Mouse (Mus musculus) heart, postnatal 36 days (tissue): ENCODE results near the gene Prr13. TPM values are rescaled to one million over a fixed set of nuclear protein-coding genes. Genes with fewer than 3 reads are reported as not detected.

Source experiments
- DNase-seq, 2 experiments: peaks; one replicate each; pipeline ENCODE4 v3.0.0; 2021 to 2022
- intact Hi-C: fragments of 180-260 bp; cut with DNase I; formaldehyde crosslinking; loops from one replicate; pipeline ENCODE4 v1.15.1; 2025
- total RNA-seq, 2 experiments: library from RNA; stranded (reverse); gene quantifications; 2 replicates each; pipeline ENCODE4 v1.2.3; 2021

The Prr13 gene
- 10 to 100 TPM; 19.4 to 26.1 TPM for total RNA-seq

DNA sequence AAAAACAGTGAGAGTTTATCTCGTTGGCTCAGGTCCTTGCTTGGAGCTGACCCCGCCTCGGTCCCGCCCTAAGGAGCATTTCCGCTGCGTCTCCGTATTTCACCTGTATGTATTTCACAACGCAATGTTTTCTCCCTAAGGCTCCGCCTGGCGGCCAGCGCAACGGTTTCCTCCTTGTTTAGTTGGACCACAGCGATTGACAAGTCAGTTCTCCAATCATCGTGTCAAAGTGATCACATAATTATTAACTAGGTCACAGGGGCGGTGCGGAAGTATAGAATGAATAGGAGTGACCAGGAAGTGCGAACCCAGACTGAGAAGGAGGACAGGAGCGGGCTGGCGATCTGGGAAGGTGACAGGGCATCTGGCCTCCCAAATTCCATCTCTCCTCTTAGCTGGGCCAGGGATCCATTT, at the start of gene Prr13:
Gene Prr13, plus strand, starts transcription at position 125 of the 414 bp plus-strand sequence.
- peak; percentile 84 to 86 for DNase-seq
- intact Hi-C loops, result no loop called here

GRCm38 (mm10) chr15:102409286-102409685, 49.5 kb upstream of the Prr13 start:
- intact Hi-C loops, result no loop called here
- no peak for DNase-seq

- intact Hi-C loops, result loop anchor here (2.0 kb wide), 1 partner anchor 18 kb away; no protein-coding TSS in a partner anchor
- no peak for DNase-seq
Observed at GRCm38 (mm10) chr15:102411077-102411476, 47.8 kb upstream of the Prr13 start.

DNA sequence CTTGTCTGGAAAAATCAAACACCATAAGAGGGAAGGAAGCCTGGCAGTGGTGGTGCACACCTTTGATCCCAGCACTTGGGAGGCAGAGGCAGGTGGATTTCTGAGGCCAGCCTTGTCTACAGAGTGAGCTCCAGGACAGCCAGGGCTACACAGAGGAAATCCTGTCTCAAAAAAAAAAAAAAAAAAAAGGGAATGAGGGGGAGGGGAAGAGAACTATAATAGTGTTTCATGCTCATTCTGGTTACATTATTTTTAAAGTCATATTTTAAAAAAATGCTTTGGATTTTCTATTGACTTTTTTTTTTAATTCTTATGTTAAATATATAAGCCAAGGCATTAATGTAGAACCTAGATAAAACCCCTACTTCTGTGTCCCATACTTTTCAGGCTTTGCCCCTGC, 45.1 kb upstream of the Prr13 start:
- intact Hi-C loops, result no loop called here
- DNase-seq, result no peak

- intact Hi-C loops, result no loop called here
- no peak for DNase-seq
Observed at GRCm38 (mm10) chr15:102417524-102417923, 41.3 kb upstream of the Prr13 start.

DNA sequence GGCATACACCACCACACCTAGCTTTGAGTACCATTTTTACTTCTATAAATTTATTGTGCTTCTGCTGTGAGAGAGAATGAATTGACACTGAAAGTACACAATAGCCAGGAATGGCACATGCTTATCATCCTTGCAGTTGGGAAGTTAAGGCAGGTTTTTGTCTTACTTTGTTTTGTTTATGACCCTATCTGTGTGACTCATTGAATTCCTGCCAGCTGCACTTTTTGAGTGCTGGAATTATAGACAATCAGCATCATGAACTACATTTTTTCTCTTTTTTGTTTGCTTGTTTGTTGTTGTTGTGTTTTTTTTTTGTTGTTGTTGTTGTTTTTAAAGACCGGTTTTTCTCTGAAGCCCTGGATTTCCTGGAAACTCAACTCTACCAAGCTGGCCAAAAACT, 37.8 kb upstream of the Prr13 start:
- DNase-seq, result no peak
- intact Hi-C loops, result loop anchor here (1.0 to 5.0 kb wide), 2 partner anchors 40 to 79 kb away; no protein-coding TSS in a partner anchor

- intact Hi-C loops, result loop anchor here (1.0 to 5.0 kb wide), 2 partner anchors 40 to 79 kb away; no protein-coding TSS in a partner anchor
- DNase-seq, result peak in 1 of 2 experiments; percentile 20
Observed at GRCm38 (mm10) chr15:102421437-102421836, 37.4 kb upstream of the Prr13 start.

- intact Hi-C loops, result loop anchor here (5.0 kb wide), 1 partner anchor 81 kb away; no protein-coding TSS in a partner anchor
- DNase-seq, result no peak
Observed at GRCm38 (mm10) chr15:102423602-102424240, 35.1 kb upstream of the Prr13 start.

GRCm38 (mm10) chr15:102424657-102425056, 34.2 kb upstream of the Prr13 start:
- DNase-seq, result no peak
- intact Hi-C loops, result loop anchor here (5.0 kb wide), 2 partner anchors 82 to 132 kb away; no protein-coding TSS in a partner anchor

- no peak for DNase-seq
- intact Hi-C loops, result loop anchor here (5.0 kb wide), 1 partner anchor 135 kb away; no protein-coding TSS in a partner anchor
Observed at GRCm38 (mm10) chr15:102426963-102427362, 31.9 kb upstream of the Prr13 start.

DNA sequence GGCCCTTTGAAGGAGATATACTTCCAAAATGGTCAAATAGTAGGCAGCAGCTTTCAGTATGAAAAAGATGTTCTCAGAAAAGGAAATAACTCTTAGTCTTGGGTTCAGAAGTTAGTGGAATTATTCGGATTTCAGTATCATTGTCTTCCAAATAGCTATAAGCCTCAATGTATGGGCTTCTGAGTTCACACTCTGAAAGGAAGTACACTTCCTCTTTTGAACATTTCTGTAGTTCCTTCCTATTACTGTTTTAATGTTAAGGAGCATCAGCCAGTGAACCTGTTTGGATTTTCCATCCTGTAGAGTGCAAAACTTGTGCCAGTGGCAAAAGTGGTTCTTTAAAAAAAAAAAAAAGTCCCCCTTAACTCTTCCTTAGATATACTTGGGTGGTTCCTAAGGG, 26.8 kb upstream of the Prr13 start:
- DNase-seq, result no peak
- intact Hi-C loops, result no loop called here

- no peak for DNase-seq
- intact Hi-C loops, result no loop called here
Observed at GRCm38 (mm10) chr15:102433173-102433572, 25.7 kb upstream of the Prr13 start.

GRCm38 (mm10) chr15:102442490-102442889, 16.3 kb upstream of the Prr13 start:
- DNase-seq, result peak; percentile 87 to 94
- intact Hi-C loops, result loop anchor here (1.0 kb wide), 1 partner anchor 61 kb away; no protein-coding TSS in a partner anchor

- no peak for DNase-seq
- intact Hi-C loops, result no loop called here
Observed at GRCm38 (mm10) chr15:102445146-102445545, 13.7 kb upstream of the Prr13 start, which contains the start of gene Amhr2. Gene Amhr2 (plus strand): TSS chr15:102445367.

- intact Hi-C loops, result no loop called here
- no peak for DNase-seq
Observed at GRCm38 (mm10) chr15:102446448-102446847, 12.4 kb upstream of the Prr13 start.

GRCm38 (mm10) chr15:102449366-102449765, 9.5 kb upstream of the Prr13 start:
- intact Hi-C loops, result no loop called here
- DNase-seq, result no peak

- intact Hi-C loops, result no loop called here
- no peak for DNase-seq
Observed at GRCm38 (mm10) chr15:102450928-102451327, 7.9 kb upstream of the Prr13 start.

- intact Hi-C loops, result no loop called here
- DNase-seq, result no peak
Observed at GRCm38 (mm10) chr15:102451666-102452430, 7.0 kb upstream of the Prr13 start.

GRCm38 (mm10) chr15:102455993-102456392, 2.8 kb upstream of the Prr13 start:
- intact Hi-C loops, result no loop called here
- DNase-seq, result no peak

GRCm38 (mm10) chr15:102458050-102458736, 635 bp upstream of the Prr13 start:
- DNase-seq, result peak; percentile 39 to 41
- intact Hi-C loops, result no loop called here

DNA sequence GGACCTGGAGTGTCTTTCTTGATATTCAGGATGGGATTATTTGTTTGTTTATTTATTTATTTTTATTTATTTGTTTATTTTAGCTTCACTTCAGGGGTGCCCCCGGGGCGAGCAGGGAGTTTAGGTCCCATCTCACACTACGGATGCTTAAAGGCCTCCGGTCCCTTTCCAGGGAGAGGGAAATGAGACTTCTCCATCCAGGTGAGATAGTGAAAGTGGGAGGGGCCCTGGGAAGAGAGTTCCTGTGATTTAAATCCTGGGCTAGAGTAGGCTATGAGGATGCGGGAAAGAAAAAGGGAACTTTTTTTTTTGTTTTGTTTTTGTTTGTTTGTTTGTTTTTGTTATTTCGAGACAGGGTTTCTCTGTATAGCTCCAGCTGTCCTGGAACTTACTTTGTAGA, 553 bp downstream of the Prr13 start:
- intact Hi-C loops, result no loop called here
- no peak for DNase-seq
